Mouse (Mus musculus) retina, embryonic 14.5 days (tissue): ENCODE data around the gene Tifa.

ENCODE experiments used
- DNase-seq: peaks from one replicate; pipeline ENCODE4 v3.0.0-alpha.2; 2015; ENCODE audit warnings: low spot score

The Tifa gene

GRCm38 (mm10) chr3:127826503-127826902 is 36.9 kb downstream of the Tifa start:
- DNase-seq = no peak

GRCm38 (mm10) chr3:127827123-127827522 is 37.5 kb downstream of the Tifa start:
- peak; percentile 35 for DNase-seq

- no peak for DNase-seq
Measured at GRCm38 (mm10) chr3:127830183-127830582, 40.6 kb downstream of the Tifa start.

GRCm38 (mm10) chr3:127831079-127831478 is 41.5 kb downstream of the Tifa start:
- DNase-seq = no peak

GRCm38 (mm10) chr3:127834040-127834439 is 44.4 kb downstream of the Tifa start:
- no peak for DNase-seq

- no peak for DNase-seq
Measured at GRCm38 (mm10) chr3:127835594-127835993, 46.0 kb downstream of the Tifa start.

GRCm38 (mm10) chr3:127836798-127837153 is 47.2 kb downstream of the Tifa start:
- DNase-seq = peak; percentile 18

GRCm38 (mm10) chr3:127837154-127837865 is 47.7 kb downstream of the Tifa start, which contains the start of gene Ap1ar:
Gene Ap1ar (minus strand): TSS chr3:127837523.
- DNase-seq = peak; percentile 97

- no peak for DNase-seq
Measured at GRCm38 (mm10) chr3:127837972-127838644, 48.5 kb downstream of the Tifa start.

GRCm38 (mm10) chr3:127841926-127842325 is 52.3 kb downstream of the Tifa start:
- DNase-seq = no peak

GRCm38 (mm10) chr3:127843324-127843940 is 53.8 kb downstream of the Tifa start:
- DNase-seq = no peak

- no peak for DNase-seq
Measured at GRCm38 (mm10) chr3:127843941-127844327, 54.3 kb downstream of the Tifa start.

GRCm38 (mm10) chr3:127848088-127848808 is 58.6 kb downstream of the Tifa start:
- no peak for DNase-seq

GRCm38 (mm10) chr3:127849922-127850321 is 60.3 kb downstream of the Tifa start:
- DNase-seq = no peak

GRCm38 (mm10) chr3:127850776-127851646 is 61.4 kb downstream of the Tifa start:
- no peak for DNase-seq

- DNase-seq = no peak
Measured at GRCm38 (mm10) chr3:127852722-127853121, 63.1 kb downstream of the Tifa start.

GRCm38 (mm10) chr3:127853431-127854206 is 64.0 kb downstream of the Tifa start:
- DNase-seq = peak; percentile 83

- DNase-seq = no peak
Measured at GRCm38 (mm10) chr3:127861340-127861739, 71.7 kb downstream of the Tifa start.

- DNase-seq = no peak
Measured at GRCm38 (mm10) chr3:127862479-127862878, 72.9 kb downstream of the Tifa start.

- DNase-seq = no peak
Measured at GRCm38 (mm10) chr3:127863571-127863970, 74.0 kb downstream of the Tifa start.

- no peak for DNase-seq
Measured at GRCm38 (mm10) chr3:127864242-127864641, 74.6 kb downstream of the Tifa start.
